Mouse (Mus musculus): ENCODE results near the gene Gm14408.
A peak's percentile ranks its signal among the peaks of the same experiment; 100 is the strongest.
"Not testable (repeated sequence)": the region's sequence is repeated elsewhere in the genome, so short reads cannot be mapped to it uniquely, and the experiment has no call there.

Gm14408 gene

DNA sequence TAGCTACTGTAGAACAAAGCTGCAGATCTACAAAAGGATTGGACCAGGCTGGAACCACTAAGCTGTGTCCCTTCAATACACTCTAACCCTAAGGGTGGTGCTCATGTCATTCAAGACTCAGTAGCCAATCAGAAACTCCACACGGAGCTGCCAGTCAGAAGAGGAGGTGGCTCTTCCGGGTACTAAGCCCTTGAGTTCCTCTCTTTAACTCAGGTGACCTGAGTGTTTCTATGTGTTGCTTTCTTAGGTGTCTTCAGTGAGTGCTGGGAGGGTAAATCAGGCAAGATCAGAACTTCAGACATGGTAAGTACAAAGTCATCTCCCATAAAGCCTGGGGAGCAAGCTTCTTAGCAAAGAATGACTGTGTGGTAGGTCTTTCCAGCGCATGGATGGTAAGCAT is at the start of gene Gm14408:
Gene Gm14408, plus strand, starts transcription at position 301 of the 400 bp plus-strand sequence.
- not testable (repeated sequence) for DNase-seq

DNA sequence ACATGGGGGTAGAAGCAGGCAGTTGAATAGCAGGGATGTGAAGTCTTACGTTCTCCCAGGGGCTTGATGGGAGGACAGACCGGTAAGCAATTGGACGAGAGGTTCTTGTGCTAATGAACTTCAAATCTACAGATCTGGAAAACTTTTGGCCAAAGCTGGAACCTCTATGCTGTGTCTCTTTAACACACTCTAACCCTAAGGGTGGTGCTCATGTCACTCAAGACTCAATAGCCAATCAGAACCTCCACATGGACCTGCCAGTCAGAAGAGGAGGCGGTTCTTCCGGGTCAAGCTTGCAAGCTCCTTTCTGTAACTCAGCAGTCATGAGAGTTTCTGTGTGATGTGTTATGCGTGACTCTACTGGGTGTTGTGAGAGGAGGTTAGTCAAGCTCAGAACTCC is 32.6 kb upstream of the Gm14408 start, which contains the start of gene Gm14295:
Gene Gm14295, plus strand, starts transcription at position 301 of the 400 bp plus-strand sequence.
- DNase-seq, result not testable (repeated sequence)

DNA sequence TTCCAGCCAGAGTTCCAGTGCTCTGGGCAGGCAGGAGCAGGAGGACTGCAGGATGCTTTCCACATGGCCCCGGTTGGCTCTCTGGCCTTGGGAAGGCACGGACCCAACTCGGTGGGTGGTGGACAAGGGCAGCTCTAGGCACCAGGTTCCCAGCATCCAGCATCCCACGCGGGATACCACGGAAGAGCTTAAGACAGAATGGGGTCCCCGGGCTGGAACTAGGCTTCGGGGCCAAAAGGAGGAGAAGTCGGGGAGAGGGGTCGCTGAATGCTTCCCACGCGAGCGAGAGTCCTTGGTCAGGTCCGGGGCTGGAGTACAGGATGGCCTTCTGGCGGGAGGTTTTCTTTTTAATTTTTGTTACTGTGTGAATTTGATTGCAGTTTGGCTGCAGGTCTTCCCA is 32.2 kb upstream of the Gm14408 start:
- peak; percentile 0 for DNase-seq

Measured in cerebellum, adult 11-12 months (tissue).